Mouse (Mus musculus): ENCODE measurements around the gene Psmb4.
"Not testable (repeated sequence)": the region's sequence is repeated elsewhere in the genome, so short reads cannot be mapped to it uniquely, and the experiment has no call there.

Psmb4 gene

GRCm38 (mm10) chr3:94886316-94887224 lies at the start of gene Psmb4:
Gene Psmb4 (minus strand): TSS chr3:94886961.
- peak; percentile 87 to 89 for DNase-seq (ENCODE audit: low spot score in 2 of 2)

GRCm38 (mm10) chr3:94936147-94936546 lies 49.4 kb upstream of the Psmb4 start:
- not testable (repeated sequence) for DNase-seq (ENCODE audit: low spot score in 2 of 2)

- DNase-seq (ENCODE audit: low spot score in 2 of 2) = peak; percentile 90 to 91
These were observed 48.6 kb upstream of the Psmb4 start for GRCm38 (mm10) chr3:94935332-94935731.

GRCm38 (mm10) chr3:94934564-94934963 lies 47.8 kb upstream of the Psmb4 start:
- DNase-seq (ENCODE audit: low spot score in 2 of 2) = not testable (repeated sequence)

- not testable (repeated sequence) for DNase-seq (ENCODE audit: low spot score in 2 of 2)
These were observed 46.8 kb upstream of the Psmb4 start for GRCm38 (mm10) chr3:94933604-94934003.

GRCm38 (mm10) chr3:94932809-94933564 lies 46.2 kb upstream of the Psmb4 start, which contains the start of gene Selenbp1:
Gene Selenbp1 (plus strand): TSS chr3:94933056.
- peak; percentile 95 to 96 for DNase-seq (ENCODE audit: low spot score in 2 of 2)

- not testable (repeated sequence) for DNase-seq (ENCODE audit: low spot score in 2 of 2)
These were observed 45.5 kb upstream of the Psmb4 start for GRCm38 (mm10) chr3:94932279-94932678.

- not testable (repeated sequence) for DNase-seq (ENCODE audit: low spot score in 2 of 2)
These were observed 44.8 kb upstream of the Psmb4 start for GRCm38 (mm10) chr3:94931427-94932082.

GRCm38 (mm10) chr3:94930386-94931266 lies 43.9 kb upstream of the Psmb4 start:
- peak; percentile 49 to 57 for DNase-seq (ENCODE audit: low spot score in 2 of 2)

- DNase-seq (ENCODE audit: low spot score in 2 of 2) = not testable (repeated sequence)
These were observed 42.2 kb upstream of the Psmb4 start for GRCm38 (mm10) chr3:94928979-94929378.

GRCm38 (mm10) chr3:94926301-94926736 lies 39.6 kb upstream of the Psmb4 start:
- DNase-seq (ENCODE audit: low spot score in 2 of 2) = not testable (repeated sequence)

- no peak for DNase-seq (ENCODE audit: low spot score in 2 of 2)
These were observed 37.9 kb upstream of the Psmb4 start for GRCm38 (mm10) chr3:94924688-94925087.

GRCm38 (mm10) chr3:94922333-94922732 lies 35.6 kb upstream of the Psmb4 start:
- DNase-seq (ENCODE audit: low spot score in 2 of 2) = no peak

GRCm38 (mm10) chr3:94921104-94921503 lies 34.3 kb upstream of the Psmb4 start:
- no peak for DNase-seq (ENCODE audit: low spot score in 2 of 2)

GRCm38 (mm10) chr3:94918845-94919244 lies 32.1 kb upstream of the Psmb4 start:
- no peak for DNase-seq (ENCODE audit: low spot score in 2 of 2)

GRCm38 (mm10) chr3:94917816-94918361 lies 31.1 kb upstream of the Psmb4 start:
- DNase-seq (ENCODE audit: low spot score in 2 of 2) = no peak

- DNase-seq (ENCODE audit: low spot score in 2 of 2) = no peak
These were observed 29.4 kb upstream of the Psmb4 start for GRCm38 (mm10) chr3:94915903-94916741.

- DNase-seq (ENCODE audit: low spot score in 2 of 2) = no peak
These were observed 27.0 kb upstream of the Psmb4 start for GRCm38 (mm10) chr3:94913801-94914200.

- no peak for DNase-seq (ENCODE audit: low spot score in 2 of 2)
These were observed 24.4 kb upstream of the Psmb4 start for GRCm38 (mm10) chr3:94911050-94911693.
